Mouse (Mus musculus) hindbrain, embryonic 11.5 days (tissue): ENCODE data around the gene Agxt. TPM values are rescaled to one million over a fixed set of nuclear protein-coding genes. Genes with fewer than 3 reads are reported as not detected.

Source experiments
- ATAC-seq: fragments of 200-750 bp; cut with Nextera tagmentation; 2 replicates; pipeline ENCODE4 v1.8.0; 2017; ENCODE audit warnings: mild to moderate bottlenecking, moderate TSS enrichment, moderate library complexity; ENCODE audit not compliant: low FRiP score
- DNase-seq: peaks from one replicate; pipeline ENCODE4 v3.0.0-alpha.2; 2015; ENCODE audit warnings: low spot score
- H3K27ac ChIP-seq: fragments of 300-500 bp; sonication (generic); 2 replicates; pipeline ENCODE4 v1.5.1; 2014; ENCODE audit warnings: mild to moderate bottlenecking, low read depth, low read length
- H3K27me3 ChIP-seq: fragments of 300-500 bp; sonication (generic); 2 replicates; pipeline ENCODE4 v1.6.1; 2014; ENCODE audit warnings: mild to moderate bottlenecking, low read length, moderate library complexity, mixed read lengths; ENCODE audit not compliant: control insufficient read depth, insufficient read depth
- H3K36me3 ChIP-seq: fragments of 300-500 bp; sonication (generic); 2 replicates; pipeline ENCODE4 v1.6.1; 2014; ENCODE audit warnings: mild to moderate bottlenecking, low read length, moderate library complexity, mixed read lengths; ENCODE audit not compliant: control insufficient read depth, insufficient read depth
- H3K4me1 ChIP-seq: fragments of 300-500 bp; sonication (generic); replicated peaks from 2 replicates; pipeline ENCODE4 v1.6.1; 2014; ENCODE audit warnings: low read length, mixed read lengths; ENCODE audit not compliant: control insufficient read depth, insufficient read depth
- H3K4me2 ChIP-seq: fragments of 300-500 bp; sonication (generic); replicated peaks from 2 replicates; pipeline ENCODE4 v1.6.1; 2014; ENCODE audit warnings: mild to moderate bottlenecking, low read depth, low read length
- H3K4me3 ChIP-seq: fragments of 300-500 bp; sonication (generic); 2 replicates; pipeline ENCODE4 v1.5.1; 2014; ENCODE audit warnings: low read depth, low read length
- H3K9ac ChIP-seq: fragments of 300-500 bp; sonication (generic); 2 replicates; pipeline ENCODE4 v1.6.1; 2014; ENCODE audit warnings: low read depth, low read length
- H3K9me3 ChIP-seq: fragments of 300-500 bp; sonication (generic); 2 replicates; pipeline ENCODE4 v1.6.1; 2016; ENCODE audit warnings: low read length; ENCODE audit not compliant: control insufficient read depth
- WGBS: fragments of 180-500 bp; shearing (Covaris S2); extraction: QIAGEN DNeasy Blood & Tissue Kit; methylation state at CpG from one replicate; pipeline ENCODE4 v1.1.7; 2014; 5-methylcytosine and 5-hydroxymethylcytosine counted together
- polyA plus RNA-seq: library from polyadenylated mRNA; unstranded; fragments of >200 nt; fragmentation: Nextera tagmentation; extraction: Ambion mirVana; gene quantifications from 2 replicates; pipeline ENCODE4 v1.2.1, GENCODE M21; 2014

Agxt gene
- polyA plus RNA-seq, 1 experiment from 2014 or later, result not detected

GRCm38 (mm10) chr1:93159566-93160500 is 24.8 kb downstream of the Agxt start:
- H3K4me3 ChIP-seq, result no peak overlapping the region
- no peak for DNase-seq
- 87% methylated on average over 21 of the region's 21 CpGs for WGBS

GRCm38 (mm10) chr1:93160501-93161133 is 25.6 kb downstream of the Agxt start, which contains the start of gene 2310007B03Rik:
Gene 2310007B03Rik, minus strand, starts transcription at chr1:93160948.
- no peak within 1 kb of the TSS for H3K4me3 ChIP-seq
- H3K4me1 ChIP-seq, result no peaks in the 10 kb centered on the region
- H3K9ac ChIP-seq, result no peak within 1 kb of the TSS
- no peak within 1 kb of the TSS for H3K27ac ChIP-seq
- no peaks in the 10 kb centered on the region for H3K9me3 ChIP-seq
- H3K4me2 ChIP-seq, result no peak within 1 kb of the TSS
- WGBS, result 77% methylated on average over 8 of the region's 8 CpGs
- DNase-seq, result no peak
- H3K27me3 ChIP-seq, result no peaks in the 10 kb centered on the region
- ATAC-seq, result no peak
- H3K36me3 ChIP-seq, result no peaks in the 10 kb centered on the region

More at GRCm38 (mm10) chr1:93159566-93160500, 24.8 kb downstream of the Agxt start:
- no peak for ATAC-seq
- H3K9me3 ChIP-seq, result no peaks in the 10 kb centered on the region
- no peaks in the 10 kb centered on the region for H3K27me3 ChIP-seq
- no peak overlapping the region for H3K4me2 ChIP-seq
- no peaks in the 10 kb centered on the region for H3K36me3 ChIP-seq
- H3K9ac ChIP-seq, result no peak overlapping the region
- no peaks in the 10 kb centered on the region for H3K4me1 ChIP-seq
- H3K27ac ChIP-seq, result no peak overlapping the region

GRCm38 (mm10) chr1:93161350-93161749 is 26.3 kb downstream of the Agxt start:
- Histone ChIP-seq H3K4me2 (no peak overlapping the region), H3K4me3 (no peak overlapping the region), H3K36me3 (no peaks in the 10 kb centered on the region), H3K9me3 (no peaks in the 10 kb centered on the region), H3K4me1 (no peaks in the 10 kb centered on the region), H3K27ac (no peak overlapping the region), H3K9ac (no peak overlapping the region), H3K27me3 (no peaks in the 10 kb centered on the region)
- ATAC-seq (no peak), DNase-seq (no peak)
- 79% methylated on average over 8 of the region's 8 CpGs for WGBS

- ATAC-seq (no peak), DNase-seq (no peak)
- H3K9me3 ChIP-seq, result no peaks in the 10 kb centered on the region
- 82% methylated on average over 10 of the region's 10 CpGs for whole genome bisulfite sequencing
- no peak overlapping the region for H3K27ac ChIP-seq
- no peak overlapping the region for H3K4me3 ChIP-seq
- no peaks in the 10 kb centered on the region for H3K4me1 ChIP-seq
- H3K9ac ChIP-seq, result no peak overlapping the region
- H3K4me2 ChIP-seq, result no peak overlapping the region
- no peaks in the 10 kb centered on the region for H3K36me3 ChIP-seq
- no peaks in the 10 kb centered on the region for H3K27me3 ChIP-seq
Measured at GRCm38 (mm10) chr1:93161921-93162320, 26.9 kb downstream of the Agxt start.

GRCm38 (mm10) chr1:93162588-93162987 is 27.5 kb downstream of the Agxt start:
- DNase-seq (no peak), ATAC-seq (no peak)
- Histone ChIP-seq H3K4me2 (no peak overlapping the region), H3K4me3 (no peak overlapping the region), H3K27ac (no peak overlapping the region), H3K4me1 (no peaks in the 10 kb centered on the region), H3K36me3 (no peaks in the 10 kb centered on the region), H3K27me3 (no peaks in the 10 kb centered on the region), H3K9me3 (no peaks in the 10 kb centered on the region), H3K9ac (no peak overlapping the region)
- 86% methylated on average over 7 of the region's 7 CpGs for WGBS

- H3K27me3 ChIP-seq, result no peaks in the 10 kb centered on the region
Measured at GRCm38 (mm10) chr1:93165447-93165846, 30.4 kb downstream of the Agxt start.

GRCm38 (mm10) chr1:93166346-93167079 is 31.5 kb downstream of the Agxt start:
- no peak overlapping the region for H3K27ac ChIP-seq
- no peaks in the 10 kb centered on the region for H3K4me1 ChIP-seq
- 83% methylated on average over 11 of the region's 11 CpGs for WGBS

More at GRCm38 (mm10) chr1:93165447-93165846, 30.4 kb downstream of the Agxt start:
- Histone ChIP-seq H3K27ac (no peak overlapping the region), H3K9me3 (no peaks in the 10 kb centered on the region), H3K9ac (no peak overlapping the region), H3K4me3 (no peak overlapping the region), H3K36me3 (no peaks in the 10 kb centered on the region), H3K4me2 (no peak overlapping the region), H3K4me1 (no peaks in the 10 kb centered on the region)
- DNase-seq, result no peak
- WGBS, result 86% methylated on average over 9 of the region's 9 CpGs
- no peak for ATAC-seq

GRCm38 (mm10) chr1:93168295-93168775 is 33.3 kb downstream of the Agxt start, which contains the start of gene Crocc2:
Gene Crocc2, plus strand, starts transcription at chr1:93168725.
- WGBS, result 48% methylated on average over 10 of the region's 10 CpGs
- Histone ChIP-seq H3K4me3 (no peak within 1 kb of the TSS), H3K36me3 (no peaks in the 10 kb centered on the region), H3K9me3 (no peaks in the 10 kb centered on the region), H3K4me1 (no peaks in the 10 kb centered on the region), H3K9ac (no peak within 1 kb of the TSS), H3K27me3 (no peaks in the 10 kb centered on the region), H3K4me2 (no peak within 1 kb of the TSS), H3K27ac (no peak within 1 kb of the TSS)
- peak; percentile 19 for DNase-seq
- no peak for ATAC-seq

More at GRCm38 (mm10) chr1:93166346-93167079, 31.5 kb downstream of the Agxt start:
- Histone ChIP-seq H3K9ac (no peak overlapping the region), H3K9me3 (no peaks in the 10 kb centered on the region), H3K36me3 (no peaks in the 10 kb centered on the region), H3K27me3 (no peaks in the 10 kb centered on the region), H3K4me3 (no peak overlapping the region), H3K4me2 (no peak overlapping the region)
- DNase-seq (no peak), ATAC-seq (no peak)
